In the genomic region with DNA sequence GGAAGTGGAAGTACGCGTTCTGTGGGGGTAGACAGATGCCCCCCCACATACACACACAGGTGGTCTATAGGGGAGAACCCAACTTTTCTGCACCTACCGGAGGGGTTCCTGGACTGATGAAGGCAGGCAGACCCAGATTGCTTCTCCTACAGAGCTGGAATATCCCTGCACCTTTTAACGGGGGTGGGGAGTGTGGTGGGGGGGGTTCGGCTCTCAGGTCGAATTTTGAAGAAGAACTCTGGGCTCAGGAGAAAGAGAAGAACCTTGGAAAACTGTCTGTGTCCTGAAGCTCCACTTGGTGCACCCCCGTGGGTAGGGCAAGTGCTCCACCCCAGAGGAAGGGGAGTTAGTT, we compare ENCODE assay signal across 8 mouse cellular contexts. TPM values are rescaled to one million over a fixed set of nuclear protein-coding genes. Genes with fewer than 3 reads are reported as not detected.
A peak's percentile ranks its signal among the peaks of the same experiment; 100 is the strongest.
DNase-seq lines count a peak whose midpoint lies in the region; ATAC-seq and TF ChIP-seq lines count a peak whose summit lies in the region.

No protein-coding gene starts in this region.

- H3K4me1 ChIP-seq in embryonic facial prominence, embryonic 14.5 days (ENCODE audit: control insufficient read depth, insufficient read depth, low read length), result no peaks in the 10 kb centered on the region; the same call in 1 of the 2 replicates
- peaks cover 12% of the 10 kb centered on the region; the same call in 1 of the 2 replicates for H3K4me1 ChIP-seq in intestine, embryonic 14.5 days (replicated peaks; ENCODE audit: control insufficient read depth, insufficient read depth, low read length)
- H3K4me1 ChIP-seq in midbrain, postnatal 0 days (ENCODE audit: insufficient read depth, low read length), result peaks cover 4% of the 10 kb centered on the region; the same call in 1 of the 2 replicates

- H3K9me3 ChIP-seq in embryonic facial prominence, embryonic 14.5 days (ENCODE audit: control insufficient read depth, low read length), result no peaks in the 10 kb centered on the region
- no peaks in the 10 kb centered on the region for H3K9me3 ChIP-seq in intestine, embryonic 14.5 days (ENCODE audit: control insufficient read depth, low read length)
- H3K9me3 ChIP-seq in midbrain, postnatal 0 days (ENCODE audit: low read length), result no peaks in the 10 kb centered on the region

- TF ChIP-seq CTCF in left cerebral cortex, adult 2 months (IDR thresholded peaks at IDR 0.05), result no peak
- no peak for TF ChIP-seq CTCF in midbrain, postnatal 0 days (IDR thresholded peaks at IDR 0.05)

- peaks cover 6% of the 10 kb centered on the region; the same call in 1 of the 2 replicates for H3K36me3 ChIP-seq in embryonic facial prominence, embryonic 14.5 days (ENCODE audit: control insufficient read depth, insufficient read depth, low read length)
- no peaks in the 10 kb centered on the region for H3K36me3 ChIP-seq in intestine, embryonic 14.5 days (ENCODE audit: control insufficient read depth, insufficient read depth, low read length)
- no peaks in the 10 kb centered on the region for H3K36me3 ChIP-seq in midbrain, postnatal 0 days (ENCODE audit: insufficient read depth, low read length)

- peak; percentile 28; the same call in 1 of the 2 replicates for ATAC-seq in embryonic facial prominence, embryonic 14.5 days (ENCODE audit: low read depth)
- no peak; the same call in 1 of the 2 replicates for ATAC-seq in intestine, embryonic 14.5 days (replicated peaks; ENCODE audit: low FRiP score, low TSS enrichment, low read depth)
- no peak for ATAC-seq in midbrain, postnatal 0 days (ENCODE audit: low FRiP score)

- H3K4me2 ChIP-seq in embryonic facial prominence, embryonic 14.5 days (ENCODE audit: low read depth, low read length), result peak overlapping the region; percentile 99
- peak overlapping the region; percentile 85 for H3K4me2 ChIP-seq in intestine, embryonic 14.5 days (ENCODE audit: low read length)
- peak overlapping the region; percentile 76 for H3K4me2 ChIP-seq in midbrain, postnatal 0 days (ENCODE audit: low read depth, low read length, poor library complexity, severe bottlenecking)

- 3% methylated on average over 7 of the region's 7 CpGs for WGBS in embryonic facial prominence, embryonic 14.5 days
- WGBS in intestine, embryonic 14.5 days, result 4% methylated on average over 7 of the region's 7 CpGs
- 9% methylated on average over 7 of the region's 7 CpGs for WGBS in midbrain, postnatal 0 days

- H3K27me3 ChIP-seq in embryonic facial prominence, embryonic 14.5 days (replicated peaks; ENCODE audit: control insufficient read depth, insufficient read depth, low read length), result no peaks in the 10 kb centered on the region
- H3K27me3 ChIP-seq in intestine, embryonic 14.5 days (replicated peaks; ENCODE audit: control insufficient read depth, insufficient read depth, low read length), result no peaks in the 10 kb centered on the region
- H3K27me3 ChIP-seq in midbrain, postnatal 0 days (ENCODE audit: insufficient read depth, low read length), result no peaks in the 10 kb centered on the region

- H3K9ac ChIP-seq in embryonic facial prominence, embryonic 14.5 days (ENCODE audit: low read depth, low read length), result peak overlapping the region; percentile 76
- peak overlapping the region; percentile 45 for H3K9ac ChIP-seq in intestine, embryonic 14.5 days (ENCODE audit: low read length)
- H3K9ac ChIP-seq in midbrain, postnatal 0 days (replicated peaks; ENCODE audit: low read length, poor library complexity, severe bottlenecking), result peak overlapping the region; percentile 52

- peak overlapping the region; percentile 64 for H3K4me3 ChIP-seq in left cerebral cortex, adult 2 months
- peak overlapping the region; percentile 81 for H3K4me3 ChIP-seq in embryonic facial prominence, embryonic 14.5 days (ENCODE audit: low read depth, low read length)
- H3K4me3 ChIP-seq in intestine, embryonic 14.5 days (ENCODE audit: low read depth, low read length), result peak overlapping the region; percentile 67
- H3K4me3 ChIP-seq in midbrain, postnatal 0 days (ENCODE audit: low read depth, low read length), result peak overlapping the region; percentile 60

- H3K27ac ChIP-seq in left cerebral cortex, adult 2 months, result no peak overlapping the region
- no peak overlapping the region for H3K27ac ChIP-seq in embryonic facial prominence, embryonic 14.5 days (replicated peaks; ENCODE audit: low read depth, low read length)
- H3K27ac ChIP-seq in intestine, embryonic 14.5 days (ENCODE audit: low read depth), result no peak overlapping the region
- H3K27ac ChIP-seq in midbrain, postnatal 0 days (ENCODE audit: low read depth, low read length), result no peak overlapping the region

- no peak for DNase-seq in left cerebral cortex, adult 2 months (ENCODE audit: extremely low spot score in 1 of 2, low spot score in 2 of 2)
- no peak for DNase-seq in left cerebral cortex, postnatal 36 days (ENCODE audit: low spot score in 2 of 2)
- DNase-seq in embryonic facial prominence, embryonic 14.5 days (ENCODE audit: low spot score), result no peak
- DNase-seq in intestine, embryonic 14.5 days (ENCODE audit: low spot score), result no peak
- no peak for DNase-seq in midbrain, postnatal 0 days (ENCODE audit: low spot score)
- no peak for DNase-seq in urinary bladder, adult 2 months (ENCODE audit: low spot score)
- DNase-seq in spleen, postnatal 10 days (ENCODE audit: low spot score in 2 of 2), result no peak
- DNase-seq in urinary bladder, postnatal 10 days (ENCODE audit: low spot score), result no peak

- intact Hi-C loops in left cerebral cortex, adult 2 months (cut with DNase I), result no loop called here
- intact Hi-C loops in left cerebral cortex, postnatal 36 days (cut with DNase I), result no loop called here

RNA-seq across cellular contexts. Expression of gene Npnt, which starts 0.4 kb away (rescaled TPM):
- 10 to 100 TPM; 14.5 to 18.4 TPM for total RNA-seq in left cerebral cortex, adult 2 months (2021)
- total RNA-seq in left cerebral cortex, postnatal 36 days (2021), result 10 to 100 TPM; 18.1 to 24.5 TPM
- 76.6 and 90.3 TPM in 2 replicates for polyA plus RNA-seq in embryonic facial prominence, embryonic 14.5 days (2014; fragmentation: Nextera tagmentation; extraction: Ambion mirVana)
- 42.0 and 45.3 TPM in 2 replicates for polyA plus RNA-seq in intestine, embryonic 14.5 days (2014; fragmentation: Nextera tagmentation; extraction: Ambion mirVana)
- total RNA-seq in midbrain, postnatal 0 days (2014; rRNA removed), result 20.9 and 21.9 TPM in 2 replicates
- polyA plus RNA-seq in midbrain, postnatal 0 days (2015; fragmentation: Nextera tagmentation; extraction: Ambion mirVana), result 36.4 and 43.8 TPM in 2 replicates
- polyA plus RNA-seq in urinary bladder, adult 2 months (2012; rRNA removed), result 5.1 and 5.7 TPM in 2 replicates
